13 mouse cellular contexts compared by ENCODE assay signal in genomic region chr11:118972431-118973377, GRCm38 (mm10). TPM values are rescaled to one million over a fixed set of nuclear protein-coding genes. Genes with fewer than 3 reads are reported as not detected.
DNase-seq lines count a peak whose midpoint lies in the region; ATAC-seq and TF ChIP-seq lines count a peak whose summit lies in the region.
"Had no signal": no experiment of that assay in that cellular context is flagged by ENCODE, and none has a peak within 500 bp of the region (broad histone marks: within the 10 kb centered on the region; RNA-seq: fewer than 3 reads in every experiment).

No protein-coding gene starts in this region.

- ATAC-seq in forebrain, embryonic 14.5 days, result peak; percentile 82
- ATAC-seq in midbrain, embryonic 12.5 days (ENCODE audit: low FRiP score, low read depth), result peak; percentile 80

- DNase-seq in layer of hippocampus, postnatal 10 days (ENCODE audit: low spot score in 2 of 2), result peak; percentile 46 to 60
- DNase-seq in layer of hippocampus, adult 2 months (ENCODE audit: low spot score in 2 of 2), result no peak
- DNase-seq in forebrain, embryonic 14.5 days (ENCODE audit: low spot score), result peak; percentile 78
- no peak for DNase-seq in gastrocnemius, postnatal 25 days
- DNase-seq in liver, result no peak
- no peak for DNase-seq in right cerebral cortex, postnatal 25 days
- no peak for DNase-seq in left cerebral cortex, postnatal 36 days (ENCODE audit: low spot score in 2 of 2)
- DNase-seq: kidney, postnatal 25 days had no signal

- H3K27ac ChIP-seq in layer of hippocampus, adult 2 months, result no peak overlapping the region
- peak overlapping the region; percentile 85 for H3K27ac ChIP-seq in forebrain, embryonic 14.5 days (ENCODE audit: low read depth, low read length)
- H3K27ac ChIP-seq in midbrain, embryonic 12.5 days (replicated peaks), result peak overlapping the region; percentile 80
- H3K27ac ChIP-seq: heart, embryonic 15.5 days; limb, embryonic 13.5 days; macrophage; stomach, embryonic 15.5 days had no signal

- TF ChIP-seq CTCF in layer of hippocampus, adult 2 months (conservative IDR thresholded peaks at IDR 0.05), result no peak

- intact Hi-C loops in left cerebral cortex, postnatal 36 days (cut with DNase I), result no loop called here

- peaks cover 20% of the 10 kb centered on the region for H3K4me1 ChIP-seq in forebrain, embryonic 14.5 days (ENCODE audit: control insufficient read depth, insufficient read depth, low read length)
- peaks cover 27% of the 10 kb centered on the region for H3K4me1 ChIP-seq in midbrain, embryonic 12.5 days
- H3K4me1 ChIP-seq: stomach, embryonic 15.5 days had no signal

- WGBS in forebrain, embryonic 14.5 days, result 31% methylated on average over 17 of the region's 18 CpGs
- 29% methylated on average over 18 of the region's 18 CpGs for WGBS in midbrain, embryonic 12.5 days

- H3K9me3 ChIP-seq in forebrain, embryonic 14.5 days (replicated peaks; ENCODE audit: control insufficient read depth, low read length), result no peaks in the 10 kb centered on the region
- no peaks in the 10 kb centered on the region for H3K9me3 ChIP-seq in midbrain, embryonic 12.5 days
- H3K9me3 ChIP-seq: heart, embryonic 15.5 days; limb, embryonic 13.5 days; stomach, embryonic 15.5 days had no signal

- H3K4me2 ChIP-seq in forebrain, embryonic 14.5 days (ENCODE audit: low read length), result no peak overlapping the region
- peak overlapping the region; percentile 4; the same call in 1 of the 2 replicates for H3K4me2 ChIP-seq in midbrain, embryonic 12.5 days (replicated peaks)
- H3K4me2 ChIP-seq: heart, embryonic 15.5 days; limb, embryonic 13.5 days; stomach, embryonic 15.5 days had no signal

- no peaks in the 10 kb centered on the region for H3K36me3 ChIP-seq in forebrain, embryonic 14.5 days (ENCODE audit: control insufficient read depth, insufficient read depth, low read length)
- no peaks in the 10 kb centered on the region for H3K36me3 ChIP-seq in midbrain, embryonic 12.5 days
- H3K36me3 ChIP-seq: heart, embryonic 15.5 days; limb, embryonic 13.5 days; stomach, embryonic 15.5 days had no signal

- H3K4me3 ChIP-seq in layer of hippocampus, adult 2 months, result no peak overlapping the region
- H3K4me3 ChIP-seq in forebrain, embryonic 14.5 days (ENCODE audit: low read depth, low read length), result no peak overlapping the region
- no peak overlapping the region for H3K4me3 ChIP-seq in midbrain, embryonic 12.5 days
- H3K4me3 ChIP-seq: heart, embryonic 15.5 days; limb, embryonic 13.5 days; stomach, embryonic 15.5 days had no signal

- H3K9ac ChIP-seq in forebrain, embryonic 14.5 days (ENCODE audit: low read length), result peak overlapping the region; percentile 26; the same call in 1 of the 2 replicates
- H3K9ac ChIP-seq in midbrain, embryonic 12.5 days (replicated peaks), result no peak overlapping the region; the same call in 1 of the 2 replicates
- H3K9ac ChIP-seq: heart, embryonic 15.5 days; limb, embryonic 13.5 days; stomach, embryonic 15.5 days had no signal

- H3K27me3 ChIP-seq in forebrain, embryonic 14.5 days (replicated peaks; ENCODE audit: control insufficient read depth, insufficient read depth, low read length), result no peaks in the 10 kb centered on the region
- peaks cover 19% of the 10 kb centered on the region for H3K27me3 ChIP-seq in midbrain, embryonic 12.5 days

RNA-seq across cellular contexts. Expression of gene Enpp7, which starts 15.3 kb away (rescaled TPM):
- not detected for total RNA-seq in layer of hippocampus, postnatal 10 days (2021)
- not detected for total RNA-seq in layer of hippocampus, adult 2 months (2021)
- not detected in 2 replicates for polyA plus RNA-seq in forebrain, embryonic 14.5 days (2014; fragmentation: Nextera tagmentation; extraction: Ambion mirVana)
- not detected in 2 replicates for polyA plus RNA-seq in midbrain, embryonic 12.5 days (2016; fragmentation: Nextera tagmentation; extraction: Ambion mirVana)
- total RNA-seq in gastrocnemius, postnatal 25 days (2021), result not detected
- total RNA-seq in left cerebral cortex, postnatal 36 days (2021), result not detected
- polyA plus RNA-seq: heart, embryonic 15.5 days; limb, embryonic 13.5 days; macrophage; stomach, embryonic 15.5 days had no signal

RNA-seq across cellular contexts. Expression of gene Cbx2, which starts 50.1 kb away (rescaled TPM):
- total RNA-seq in layer of hippocampus, postnatal 10 days (2021), result 1 to 10 TPM; 4.7 to 5.0 TPM
- 1 to 10 TPM; 2.9 to 3.1 TPM for total RNA-seq in layer of hippocampus, adult 2 months (2021)
- 19.2 and 22.1 TPM in 2 replicates for polyA plus RNA-seq in forebrain, embryonic 14.5 days (2014; fragmentation: Nextera tagmentation; extraction: Ambion mirVana)
- 81.0 and 86.0 TPM in 2 replicates for polyA plus RNA-seq in midbrain, embryonic 12.5 days (2016; fragmentation: Nextera tagmentation; extraction: Ambion mirVana)
- total RNA-seq in gastrocnemius, postnatal 25 days (2021), result 1 to 10 TPM in 1 of 2 experiments, under 1 TPM in 1; 0.69 to 1.4 TPM
- total RNA-seq in left cerebral cortex, postnatal 36 days (2021), result 1 to 10 TPM; 2.6 to 2.7 TPM

Comparison
In these comparisons a context has a peak if more than half of its experiments do, and no peak if none do; other contexts are left out.
1. DNase-seq: peak in layer of hippocampus, postnatal 10 days (2 of 2) and forebrain, embryonic 14.5 days (single experiment); none in layer of hippocampus, adult 2 months (0 of 2), gastrocnemius, postnatal 25 days (single experiment), liver (single experiment), right cerebral cortex, postnatal 25 days (single experiment) and left cerebral cortex, postnatal 36 days (0 of 2).